Mouse (Mus musculus): ENCODE data around the gene 4930512M02Rik.
"Not testable (repeated sequence)": the region's sequence is repeated elsewhere in the genome, so short reads cannot be mapped to it uniquely, and the experiment has no call there.

Gene 4930512M02Rik

DNA sequence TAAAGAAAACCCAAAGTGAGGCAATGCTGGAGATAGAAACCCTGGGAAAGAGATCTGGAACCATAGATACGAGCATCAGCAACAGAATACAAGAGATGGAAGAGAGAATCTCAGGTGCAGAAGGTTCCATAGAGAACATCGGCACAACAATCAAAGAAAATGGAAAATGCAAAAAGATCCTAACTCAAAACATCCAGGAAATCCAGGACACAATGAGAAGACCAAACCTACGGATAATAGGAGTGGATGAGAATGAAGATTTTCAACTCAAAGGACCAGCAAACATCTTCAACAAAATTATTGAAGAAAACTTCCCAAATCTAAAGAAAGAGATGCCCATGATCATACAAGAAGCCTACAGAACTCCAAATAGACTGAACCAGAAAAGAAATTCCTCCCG is at the start of gene 4930512M02Rik:
4930512M02Rik (minus strand) TSS at position 101 of the 400 bp plus-strand sequence.
- not testable (repeated sequence) for DNase-seq (ENCODE audit: extremely low spot score, low spot score)

DNA sequence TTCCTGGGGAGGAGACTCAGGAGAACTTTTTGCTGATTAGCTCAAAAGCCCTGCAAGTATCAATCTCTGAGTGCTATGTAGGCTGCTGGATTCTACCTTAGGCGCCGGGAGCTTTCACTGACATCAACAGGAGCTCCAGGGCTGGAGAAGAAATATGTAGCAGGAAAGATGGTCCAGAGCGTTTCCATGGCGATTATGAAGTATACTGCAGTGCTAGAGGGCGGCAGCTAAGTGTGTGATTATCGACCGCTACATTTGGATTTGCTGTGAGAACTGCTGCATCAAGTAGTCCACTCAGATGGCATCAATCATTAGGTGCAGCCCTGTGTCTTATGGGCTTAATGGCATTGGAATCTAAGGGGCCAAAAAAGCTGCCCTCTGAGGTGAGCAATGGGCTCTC is 49.5 kb upstream of the 4930512M02Rik start:
- DNase-seq (ENCODE audit: extremely low spot score, low spot score), result no peak

DNA sequence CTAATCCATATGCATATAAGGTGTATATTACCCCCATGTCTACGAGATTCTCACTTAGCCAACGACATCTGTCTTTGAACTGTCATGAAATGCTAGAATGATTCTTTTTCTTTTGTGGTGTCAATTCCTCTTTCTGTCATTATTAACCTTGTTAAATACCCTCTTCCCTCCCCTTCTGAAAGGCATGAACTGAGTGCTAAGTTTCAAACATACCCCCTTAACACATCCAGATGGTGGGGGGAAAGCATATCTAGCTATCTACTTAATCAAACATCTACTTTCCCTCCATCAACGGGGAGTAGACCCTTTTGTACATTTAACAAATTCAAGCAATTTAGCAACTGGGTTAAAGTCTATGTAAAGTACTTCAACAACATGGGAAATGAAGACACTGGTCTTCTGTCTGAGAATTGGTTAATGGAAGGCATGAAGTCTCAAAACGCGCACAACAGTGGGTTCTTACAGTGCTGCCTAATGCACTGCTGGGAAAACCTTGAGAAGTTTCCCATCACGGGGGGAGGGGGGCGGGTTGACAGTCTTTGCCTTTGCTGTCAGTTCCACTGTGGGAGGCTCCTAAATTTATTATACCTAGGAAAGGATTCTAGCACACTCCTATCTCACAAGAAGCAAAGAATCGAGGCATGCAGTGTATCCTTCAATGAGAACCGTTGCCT is 48.6 kb upstream of the 4930512M02Rik start:
- no peak for DNase-seq (ENCODE audit: extremely low spot score, low spot score)

DNA sequence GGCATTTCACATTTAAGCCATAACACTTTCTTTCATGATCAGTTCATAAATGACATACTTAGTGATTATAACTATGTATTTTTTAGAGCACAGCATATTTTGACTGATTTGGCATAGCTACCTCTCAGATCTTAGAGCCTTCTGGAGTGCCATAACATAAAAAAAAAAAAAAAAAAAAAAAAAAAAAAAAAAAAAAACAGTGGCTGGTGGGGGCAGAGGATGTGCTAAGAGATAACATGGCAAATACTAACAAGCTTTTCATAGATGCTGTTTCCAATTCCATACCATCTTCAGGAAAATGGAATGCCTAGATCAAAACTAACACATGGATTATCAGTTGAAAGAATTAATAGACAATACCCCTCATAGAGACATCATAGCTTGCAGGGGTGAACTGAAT is 47.4 kb upstream of the 4930512M02Rik start:
- DNase-seq (ENCODE audit: extremely low spot score, low spot score), result no peak

DNA sequence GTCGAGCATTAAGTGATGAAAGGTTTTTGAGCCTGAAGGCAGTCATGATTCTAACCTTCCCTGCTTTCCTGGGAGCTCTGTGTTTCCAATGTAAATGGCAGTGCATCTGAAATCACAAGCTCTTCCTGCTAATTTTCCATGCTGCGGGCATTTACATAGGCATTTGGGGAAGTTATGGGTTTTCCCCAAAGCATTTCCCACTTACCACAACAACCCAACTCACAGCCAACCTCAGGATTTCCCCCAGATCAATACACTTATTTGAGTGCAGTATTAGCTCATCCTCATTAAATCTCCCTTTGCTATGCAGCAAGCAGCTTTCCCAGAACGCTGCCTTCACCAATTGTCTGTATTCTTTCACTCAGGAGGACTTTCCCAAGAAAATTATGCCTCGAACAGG is 45.3 kb upstream of the 4930512M02Rik start:
- no peak for DNase-seq (ENCODE audit: extremely low spot score, low spot score)

DNA sequence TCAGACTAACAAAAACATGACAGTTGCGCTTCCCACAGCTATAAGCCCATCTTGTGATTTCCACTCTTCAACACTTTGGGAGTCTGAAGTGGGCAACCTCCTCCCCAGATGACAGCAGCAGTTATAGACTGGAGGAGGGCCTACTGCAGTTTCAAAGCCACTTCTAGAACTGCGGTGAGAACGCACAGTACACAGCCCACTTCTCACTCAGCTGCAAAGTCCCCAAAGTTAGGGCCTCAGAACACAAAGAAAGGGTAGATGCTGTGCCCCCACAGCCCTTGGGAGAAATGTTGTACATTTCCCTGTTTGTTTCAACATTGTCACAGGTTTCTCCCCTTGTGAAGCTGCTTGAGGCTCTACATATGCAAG is 40.3 kb upstream of the 4930512M02Rik start:
- no peak for DNase-seq (ENCODE audit: extremely low spot score, low spot score)

DNA sequence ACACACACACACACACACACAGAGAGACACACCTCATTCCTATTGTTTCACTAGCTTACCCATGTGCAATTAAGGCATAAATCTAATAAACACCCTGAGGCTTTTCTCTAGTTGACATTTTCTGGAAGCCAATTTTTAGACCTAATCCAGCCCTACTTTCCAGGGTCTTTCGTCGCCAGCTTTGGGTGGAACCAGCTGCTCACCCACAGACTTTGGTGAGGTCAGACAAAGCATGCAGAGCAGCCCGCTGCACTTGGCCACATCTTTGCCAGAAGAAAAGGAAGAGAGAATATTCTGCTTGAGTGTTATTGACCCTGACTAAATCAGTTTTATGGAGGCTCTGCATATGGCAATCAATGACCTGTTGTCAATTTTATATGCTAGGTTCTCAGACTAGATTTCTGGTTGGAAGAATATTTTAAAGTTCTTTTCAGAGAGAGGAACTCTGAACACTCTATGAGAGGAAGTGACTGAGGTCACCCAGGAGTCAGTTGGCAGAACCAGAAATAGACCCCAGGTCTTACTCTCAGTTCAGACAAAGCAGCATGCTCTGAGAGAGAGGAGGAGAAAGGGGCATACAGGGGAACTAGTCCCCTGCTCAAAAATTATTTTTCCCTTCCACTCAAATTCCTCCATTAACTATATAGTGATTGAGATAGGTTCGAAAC is 39.8 kb upstream of the 4930512M02Rik start:
- DNase-seq (ENCODE audit: extremely low spot score, low spot score), result no peak

DNA sequence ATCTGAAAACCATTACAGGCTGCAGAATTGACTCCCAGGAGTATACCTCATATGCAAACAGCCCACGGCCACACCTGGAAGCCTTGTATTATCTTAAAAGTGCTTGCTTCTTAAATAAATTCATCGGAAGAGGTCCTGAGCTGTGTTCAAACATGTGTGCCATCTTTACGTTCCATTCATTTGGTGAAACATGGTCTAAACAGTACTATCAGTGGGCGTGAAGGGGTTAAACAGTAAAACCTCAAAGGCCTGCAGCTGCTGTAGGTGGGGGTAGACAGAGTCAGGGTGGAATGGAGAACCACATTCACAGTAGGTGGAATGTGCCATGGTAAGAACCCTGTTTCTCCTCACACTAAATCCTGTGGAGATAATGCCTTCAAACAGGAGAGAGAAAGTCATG is 33.0 kb upstream of the 4930512M02Rik start:
- DNase-seq (ENCODE audit: extremely low spot score, low spot score), result no peak

DNA sequence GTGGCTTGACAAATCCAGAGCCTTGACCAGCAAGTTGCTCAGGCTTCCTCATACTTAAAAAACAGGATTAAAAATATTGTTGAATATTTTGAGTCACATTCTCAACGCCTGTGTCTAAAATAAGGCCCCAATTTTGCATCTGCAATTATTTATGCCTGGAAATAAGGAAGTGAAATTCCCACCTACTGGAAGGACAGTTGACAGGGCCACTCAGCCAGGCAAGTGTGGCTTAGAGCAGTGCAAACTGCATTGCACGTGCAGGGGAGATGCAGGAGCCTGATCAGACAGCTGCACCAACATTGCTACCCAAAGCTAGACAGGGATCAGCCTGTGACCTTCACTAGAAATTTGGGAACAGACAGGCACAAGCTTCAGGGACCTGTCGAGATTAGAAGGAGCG is 31.2 kb upstream of the 4930512M02Rik start:
- DNase-seq (ENCODE audit: extremely low spot score, low spot score), result no peak

DNA sequence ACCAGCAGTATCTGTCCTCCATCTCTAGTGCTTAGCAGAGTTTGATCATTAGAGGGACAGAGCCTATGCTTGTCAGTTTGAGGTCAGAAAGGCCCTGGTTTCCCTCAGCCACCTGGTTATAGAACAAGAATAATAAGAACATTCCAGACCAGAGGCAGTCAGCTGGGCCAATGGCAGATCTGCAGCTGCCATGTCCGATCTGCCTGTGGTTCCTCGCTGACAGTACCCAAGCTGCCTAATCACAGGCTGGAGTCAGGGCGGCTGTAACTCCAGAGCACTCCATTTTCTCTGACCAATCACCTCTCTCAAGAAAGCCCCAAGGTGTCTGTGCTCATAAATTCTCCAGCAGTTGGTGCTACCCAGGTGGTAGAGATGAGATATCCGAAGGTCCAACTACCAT is 30.0 kb upstream of the 4930512M02Rik start:
- no peak for DNase-seq (ENCODE audit: extremely low spot score, low spot score)

DNA sequence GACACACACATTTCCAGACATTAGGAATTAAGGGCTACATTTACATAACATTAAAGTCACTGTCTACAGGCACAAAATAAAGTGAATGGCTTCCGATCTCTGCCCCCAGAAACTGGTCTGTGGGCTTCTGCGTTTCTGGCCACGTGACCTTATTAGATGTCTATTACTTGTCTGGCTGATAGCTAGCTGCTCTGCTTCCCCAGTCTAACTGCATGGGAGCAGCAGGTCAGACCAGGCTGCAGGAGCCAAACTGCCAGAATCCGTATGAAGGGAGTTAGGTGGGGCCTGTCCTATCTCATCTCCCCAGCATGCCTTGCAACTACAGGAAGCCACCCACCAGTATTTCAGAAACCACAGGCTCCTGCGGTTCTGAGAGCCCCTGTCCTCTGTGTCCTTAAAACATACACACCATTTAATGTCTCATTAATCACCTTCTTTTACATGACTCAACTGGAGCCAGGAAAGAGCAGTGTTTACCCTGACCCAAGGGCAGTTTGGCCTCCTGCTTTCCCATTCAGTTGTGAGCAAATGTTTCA is 29.4 kb upstream of the 4930512M02Rik start:
- DNase-seq (ENCODE audit: extremely low spot score, low spot score), result no peak

DNA sequence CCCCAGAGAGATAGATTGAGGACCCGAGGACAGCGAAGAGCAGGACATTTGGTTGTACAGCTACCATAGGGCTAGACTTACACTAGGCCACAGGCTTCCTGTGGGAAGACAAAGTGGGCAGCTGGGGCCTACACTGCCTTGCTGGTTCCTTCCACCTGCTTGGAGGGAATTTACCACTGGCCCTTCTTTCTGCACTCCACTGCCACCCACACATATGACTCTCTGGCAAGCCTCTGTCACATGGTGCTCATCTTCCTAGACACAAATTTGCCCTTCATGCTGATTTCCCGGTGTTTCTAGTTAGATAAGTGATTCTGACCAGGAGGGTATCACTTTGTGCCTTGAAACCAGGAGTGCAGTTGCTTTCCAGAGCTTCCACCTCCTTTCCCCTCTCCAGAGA is 28.8 kb upstream of the 4930512M02Rik start:
- DNase-seq (ENCODE audit: extremely low spot score, low spot score), result no peak

DNA sequence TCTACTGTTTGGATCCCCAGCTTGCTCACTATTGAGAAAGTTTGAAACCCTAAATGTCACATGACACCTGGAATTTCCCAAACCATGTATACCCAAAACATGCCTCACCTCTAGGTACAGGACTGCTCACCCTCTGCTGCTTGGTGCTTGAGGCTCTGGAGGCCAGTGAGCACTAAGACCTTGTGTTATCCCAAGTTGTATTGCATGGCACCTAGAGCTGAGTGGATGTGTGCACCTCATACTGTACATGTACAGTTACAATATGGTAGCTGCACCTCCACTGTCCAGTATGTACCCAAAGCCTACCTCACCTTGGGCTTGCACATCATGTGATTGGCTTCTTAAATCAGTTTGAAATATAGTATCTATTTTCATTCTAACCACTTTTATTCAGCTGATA is 16.7 kb upstream of the 4930512M02Rik start:
- no peak for DNase-seq (ENCODE audit: extremely low spot score, low spot score)

DNA sequence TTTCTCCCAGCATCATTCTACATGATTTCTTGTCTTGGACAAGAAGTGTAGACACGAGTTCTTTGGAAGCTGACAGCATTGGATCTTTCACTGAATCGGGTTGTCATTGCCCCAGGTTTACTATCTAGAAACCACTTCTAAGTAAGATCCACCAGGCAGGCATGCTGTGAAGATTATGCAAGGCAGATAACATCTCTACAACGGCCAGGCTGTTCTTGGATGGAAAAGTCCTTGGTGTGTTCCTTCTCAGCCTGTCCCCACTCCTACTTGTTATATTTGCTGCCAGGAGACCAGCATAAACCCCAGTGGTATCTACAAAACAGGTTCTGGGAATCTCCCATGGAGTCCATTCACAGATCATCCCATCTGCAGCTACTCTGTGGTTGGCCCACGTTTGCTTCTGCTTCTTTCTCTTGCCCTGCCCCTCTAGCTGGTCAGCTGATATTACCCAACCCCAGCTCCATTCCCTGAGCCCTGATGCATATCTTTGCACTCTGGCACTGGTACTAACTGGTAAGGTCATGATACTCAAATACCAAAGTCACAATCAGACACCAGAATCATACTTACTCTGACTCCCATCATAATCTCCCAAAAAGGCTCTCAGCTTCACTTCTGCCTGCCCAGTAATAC is 3.4 kb downstream of the 4930512M02Rik start:
- DNase-seq (ENCODE audit: extremely low spot score, low spot score), result no peak

DNA sequence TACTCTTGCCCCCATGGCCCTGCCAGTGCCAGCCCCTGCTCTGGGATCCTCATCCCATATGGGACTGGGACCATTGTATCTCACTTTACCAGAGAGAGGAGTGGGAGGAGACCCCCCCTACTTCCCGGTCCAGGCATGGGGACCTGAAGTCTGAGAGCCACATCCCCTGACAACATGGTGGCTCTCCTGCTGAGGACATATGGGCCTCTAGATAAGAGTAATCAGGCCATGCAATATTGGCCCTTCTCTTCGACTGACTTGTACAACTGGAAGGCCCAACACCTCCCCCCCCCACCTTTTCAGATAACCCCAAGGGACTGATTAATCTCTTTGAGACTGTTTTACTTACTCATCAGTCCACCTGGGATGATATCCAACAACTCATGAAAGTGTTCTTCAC is 18.4 kb downstream of the 4930512M02Rik start:
- no peak for DNase-seq (ENCODE audit: extremely low spot score, low spot score)

DNA sequence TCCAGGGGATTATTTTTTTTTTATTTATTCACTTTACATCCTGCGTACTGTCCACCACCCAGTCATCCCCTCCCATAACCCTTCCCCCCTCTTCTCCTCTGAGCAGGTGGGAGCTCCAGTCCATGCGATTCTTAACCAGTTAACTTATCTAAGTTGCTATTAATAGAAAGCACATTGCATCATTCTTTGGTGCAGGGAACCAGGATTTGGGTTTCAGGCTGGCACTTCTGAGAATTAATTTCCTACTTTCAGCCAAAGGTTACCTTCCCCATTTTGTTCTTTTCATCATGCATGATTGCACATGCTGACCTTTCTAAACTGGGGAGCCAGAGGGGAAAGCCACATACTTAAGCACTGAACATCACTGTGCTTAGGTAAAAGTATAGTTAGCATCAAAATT is 40.3 kb downstream of the 4930512M02Rik start:
- no peak for DNase-seq (ENCODE audit: extremely low spot score, low spot score)

DNA sequence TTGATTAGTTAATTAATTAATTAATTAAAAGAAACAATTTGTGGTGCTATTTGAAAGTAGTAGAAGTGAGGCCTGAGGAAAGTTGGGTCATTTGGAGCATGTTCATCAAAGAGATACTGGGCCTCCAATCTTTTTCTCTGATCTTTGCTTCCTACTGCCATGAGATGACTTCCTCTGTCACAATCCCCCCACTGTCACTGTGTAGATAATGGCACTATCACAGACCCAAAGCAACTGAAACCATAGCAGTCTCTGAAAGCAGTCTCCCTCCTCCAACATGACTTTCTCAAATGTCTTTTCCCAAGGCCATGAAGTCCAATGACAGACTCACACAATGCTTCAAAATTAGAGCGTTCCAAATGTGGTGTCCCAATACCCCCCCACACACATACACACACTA is 41.2 kb downstream of the 4930512M02Rik start:
- DNase-seq (ENCODE audit: extremely low spot score, low spot score), result no peak

DNA sequence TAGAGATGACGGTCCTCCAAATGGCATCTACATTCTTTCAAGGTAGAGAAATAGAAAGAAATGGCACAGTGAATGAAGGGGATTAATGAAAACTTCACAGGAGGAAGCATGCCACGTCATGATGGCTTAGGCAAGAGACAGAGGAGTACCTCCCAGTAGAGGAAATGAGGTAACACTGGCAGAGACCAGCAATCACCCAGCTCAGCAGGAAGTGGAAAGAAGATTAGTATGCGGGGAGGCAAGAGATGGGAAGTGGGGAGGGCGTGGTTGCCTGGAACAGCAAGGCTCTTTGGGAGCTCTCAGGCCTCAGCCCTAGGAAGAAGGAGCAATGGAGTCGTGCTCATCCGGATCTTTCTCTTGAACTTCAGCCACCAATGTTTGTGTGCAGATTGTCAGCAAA is 53.9 kb downstream of the 4930512M02Rik start:
- no peak for DNase-seq (ENCODE audit: extremely low spot score, low spot score)

DNA sequence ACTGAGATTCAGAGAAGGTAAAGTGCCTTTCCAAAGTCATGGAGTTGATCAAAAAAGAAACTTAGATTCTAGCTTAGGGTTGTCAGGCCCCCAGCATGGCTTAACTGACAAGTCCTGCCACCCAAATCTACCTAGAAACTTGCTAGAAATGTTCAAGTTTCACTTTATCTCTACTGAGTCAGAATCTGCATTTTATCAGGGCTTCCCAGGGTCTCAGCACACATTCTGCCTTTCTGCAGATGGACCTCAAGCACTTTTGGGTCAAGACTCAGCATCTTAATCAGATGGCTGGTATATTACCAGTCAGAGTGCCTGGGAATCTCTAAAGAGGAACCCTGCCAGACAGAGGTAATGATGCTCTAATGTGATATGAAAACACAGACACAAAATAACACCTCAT is 56.9 kb downstream of the 4930512M02Rik start:
- no peak for DNase-seq (ENCODE audit: extremely low spot score, low spot score)

DNA sequence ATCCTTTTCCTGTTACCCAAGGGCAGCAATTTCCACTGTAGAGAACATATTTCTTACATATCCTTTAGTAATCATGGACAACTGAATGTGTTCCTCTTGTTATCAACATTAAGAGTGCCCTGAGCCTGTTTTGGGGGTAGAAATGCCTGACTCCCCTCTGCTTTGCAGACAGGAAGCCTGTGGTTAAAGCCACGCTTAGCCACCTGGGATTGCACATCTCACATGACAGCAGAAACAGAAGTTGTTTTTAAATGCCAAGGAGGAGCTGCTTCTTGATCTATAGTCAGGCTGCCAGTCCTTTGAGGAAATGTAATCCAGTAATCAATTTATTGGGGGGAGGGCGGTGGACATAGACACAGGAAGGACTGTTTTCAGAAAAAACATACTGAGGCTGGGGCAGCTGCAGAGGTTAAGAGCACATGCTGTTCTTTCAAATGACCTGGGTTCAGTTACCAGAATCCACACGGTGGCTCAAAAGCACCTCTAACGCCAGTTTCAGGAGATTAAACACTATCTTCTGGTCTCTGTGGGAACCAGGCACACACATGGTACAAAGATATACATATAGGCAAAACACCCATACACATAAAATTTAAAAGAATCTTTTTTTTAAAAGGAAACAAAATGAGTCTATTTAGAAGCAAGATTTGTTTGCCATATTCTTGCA is 58.0 kb downstream of the 4930512M02Rik start:
- DNase-seq (ENCODE audit: extremely low spot score, low spot score), result no peak

DNA sequence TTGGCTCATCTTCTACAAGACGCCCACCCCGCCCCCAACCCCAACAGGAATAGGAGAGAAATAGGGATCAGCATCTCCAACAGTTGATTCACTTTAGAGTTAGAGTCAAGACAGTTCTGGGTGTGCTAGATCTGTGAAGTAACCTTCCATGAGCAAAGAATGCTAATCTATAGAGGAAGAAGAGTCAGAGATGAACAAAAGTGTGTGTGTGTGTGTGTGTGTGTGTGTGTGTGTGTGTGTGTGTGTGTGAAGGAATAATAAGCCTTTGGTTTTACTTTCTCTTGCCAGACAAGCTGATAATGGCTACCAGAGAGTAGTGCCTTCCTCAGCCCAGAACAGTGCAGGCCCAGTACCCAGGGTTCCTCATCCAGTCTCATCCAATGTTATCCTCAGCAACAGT is 59.6 kb downstream of the 4930512M02Rik start:
- no peak for DNase-seq (ENCODE audit: extremely low spot score, low spot score)

All from neural tube, embryonic 10.5 days (tissue).